Mouse (Mus musculus) kidney, postnatal 10 days (tissue): ENCODE data around the gene Polm.

Experiments
- DNase-seq: peaks from one replicate; pipeline ENCODE4 v3.0.0; 2021; ENCODE audit warnings: mixed read lengths

The Polm gene

DNA sequence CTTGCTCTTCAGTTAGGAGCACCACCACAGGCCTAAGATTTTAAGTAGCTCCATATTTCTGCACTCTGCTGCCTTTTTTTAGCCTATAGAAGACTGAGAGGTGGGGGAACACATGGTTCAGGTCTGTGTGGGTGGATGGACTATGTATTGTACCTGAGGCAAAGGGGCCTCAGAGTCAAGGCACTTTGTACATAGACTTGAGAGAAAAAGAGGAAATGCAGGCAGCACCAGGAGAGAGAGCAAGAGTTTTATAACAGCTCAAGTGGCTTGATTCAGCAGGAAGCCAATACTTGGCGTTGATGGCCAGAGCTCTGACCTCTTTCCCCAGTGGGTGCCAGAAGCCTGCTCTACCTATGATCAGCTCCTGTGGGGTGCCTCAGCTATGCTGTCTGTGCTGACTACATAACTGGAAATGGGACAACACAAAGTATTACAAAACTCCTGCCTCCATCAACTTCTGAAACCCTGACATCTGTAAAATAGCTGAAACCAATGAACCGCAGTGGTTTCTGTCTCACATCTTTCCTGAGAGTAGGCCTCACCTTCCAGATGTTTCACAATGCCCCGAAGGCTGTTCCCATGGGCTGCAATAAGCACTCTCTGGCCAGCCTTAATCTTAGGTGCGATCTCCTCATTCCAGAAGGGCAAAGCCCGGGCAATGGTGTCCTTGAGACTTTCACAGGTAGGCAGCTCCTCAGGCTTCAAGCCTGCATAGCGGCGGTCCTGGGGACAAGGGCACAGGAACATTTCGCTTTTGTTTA is 35.2 kb downstream of the Polm start:
- no peak for DNase-seq

DNA sequence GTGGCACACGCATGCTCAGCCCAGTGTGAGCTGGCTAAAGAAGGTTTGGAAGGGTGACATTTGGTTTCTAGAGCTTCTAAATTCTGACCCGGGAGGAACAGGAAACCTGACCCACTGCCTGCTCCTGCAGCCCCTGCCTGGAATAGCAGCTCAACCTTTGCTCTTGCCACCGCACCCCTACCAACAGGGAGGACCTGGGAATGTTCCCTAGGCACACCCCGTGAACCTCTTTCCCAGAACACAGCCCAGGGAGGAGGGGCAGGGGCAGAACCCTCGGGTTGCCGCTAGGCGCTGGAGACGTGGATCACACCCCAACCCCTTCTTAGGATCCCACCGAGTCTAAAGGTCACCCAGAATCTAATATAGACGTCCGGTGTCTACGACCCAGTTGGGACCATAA is 35.8 kb downstream of the Polm start:
- no peak for DNase-seq

GRCm38 (mm10) chr11:5801511-5801910 is 36.3 kb downstream of the Polm start:
- no peak for DNase-seq

GRCm38 (mm10) chr11:5799621-5800490 is 38.0 kb downstream of the Polm start:
- no peak for DNase-seq

GRCm38 (mm10) chr11:5797928-5798327 is 39.9 kb downstream of the Polm start:
- peak; percentile 40 for DNase-seq

GRCm38 (mm10) chr11:5797371-5797770 is 40.4 kb downstream of the Polm start:
- DNase-seq, result no peak

DNA sequence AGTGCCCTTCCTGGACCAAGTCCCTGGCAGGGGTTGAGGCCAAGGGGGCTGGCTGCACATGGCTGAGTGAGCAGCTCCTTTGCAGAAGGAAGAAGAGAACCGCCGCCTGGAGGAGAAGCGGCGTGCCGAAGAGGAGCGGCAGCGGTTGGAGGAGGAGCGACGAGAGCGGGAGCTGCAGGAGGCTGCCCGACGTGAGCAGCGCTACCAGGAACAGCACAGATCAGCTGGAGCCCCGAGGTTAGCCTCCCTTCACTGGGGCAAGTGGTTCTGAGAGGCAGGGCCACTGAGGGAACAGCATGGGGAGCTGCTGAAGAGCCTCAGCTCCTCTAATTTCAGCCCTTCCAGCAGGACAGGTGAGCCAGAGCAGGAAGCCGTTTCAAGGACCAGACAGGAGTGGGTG is 40.9 kb downstream of the Polm start:
- DNase-seq, result no peak

DNA sequence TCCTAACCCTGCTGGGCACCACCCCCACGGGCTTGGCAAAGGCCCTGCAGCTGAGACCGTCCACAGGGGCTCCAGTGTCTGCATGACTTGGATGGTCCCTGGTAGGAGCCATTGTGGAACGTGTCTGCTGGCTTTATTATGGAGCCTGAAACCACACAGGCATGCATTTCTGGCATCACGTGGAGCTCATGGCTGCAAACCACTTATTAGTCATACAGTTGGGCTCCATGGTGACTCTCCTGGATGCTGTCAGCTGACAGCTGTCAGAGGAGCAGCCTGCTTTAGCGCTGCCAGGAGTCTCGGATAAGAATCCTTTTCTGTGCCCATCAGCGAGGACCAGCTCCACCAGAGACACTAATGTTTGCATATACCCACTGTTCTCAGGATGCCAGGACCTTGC is 42.1 kb downstream of the Polm start:
- DNase-seq, result no peak

DNA sequence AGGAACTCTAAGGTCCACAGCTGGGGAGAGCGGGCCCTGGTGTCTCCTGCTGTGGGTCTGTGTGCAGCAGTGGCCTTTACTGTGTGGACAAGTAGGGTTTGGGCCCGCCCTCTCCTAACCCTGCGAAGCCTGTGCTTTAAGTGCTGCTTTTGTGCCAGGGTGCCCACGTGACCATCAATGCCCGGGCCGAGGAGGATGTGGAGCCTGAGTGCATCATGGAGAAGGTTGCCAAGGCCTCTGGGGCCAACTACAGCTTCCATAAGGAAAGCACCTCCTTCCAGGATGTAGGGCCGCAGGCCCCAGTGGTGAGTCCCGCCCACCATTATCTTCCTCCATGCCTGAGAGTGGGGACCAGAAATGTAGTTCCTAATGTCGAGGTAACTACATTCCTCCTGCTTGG is 42.5 kb downstream of the Polm start:
- DNase-seq, result no peak

DNA sequence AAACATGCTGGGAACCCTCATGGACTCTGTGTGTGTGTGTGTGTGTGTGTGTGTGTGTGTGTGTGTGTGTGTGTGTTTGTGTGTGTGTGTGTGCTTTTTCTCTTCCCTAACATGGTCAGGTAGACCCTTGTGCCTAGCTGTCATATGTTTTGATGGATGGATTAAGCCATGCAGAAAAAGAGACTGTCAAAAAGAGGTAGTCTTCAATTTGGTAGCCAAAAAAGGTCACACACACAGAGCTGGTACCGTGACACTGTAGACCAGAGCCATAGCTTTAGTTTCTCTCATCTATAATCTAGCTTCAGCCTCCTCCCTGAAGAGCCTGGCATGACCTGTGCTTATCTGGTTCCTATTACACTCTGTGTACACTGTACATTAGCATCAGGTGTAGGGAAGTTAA is 47.4 kb downstream of the Polm start:
- DNase-seq, result no peak

GRCm38 (mm10) chr11:5789754-5790333 is 48.0 kb downstream of the Polm start:
- no peak for DNase-seq

- DNase-seq, result no peak
Measured at GRCm38 (mm10) chr11:5789071-5789753, 48.6 kb downstream of the Polm start.

DNA sequence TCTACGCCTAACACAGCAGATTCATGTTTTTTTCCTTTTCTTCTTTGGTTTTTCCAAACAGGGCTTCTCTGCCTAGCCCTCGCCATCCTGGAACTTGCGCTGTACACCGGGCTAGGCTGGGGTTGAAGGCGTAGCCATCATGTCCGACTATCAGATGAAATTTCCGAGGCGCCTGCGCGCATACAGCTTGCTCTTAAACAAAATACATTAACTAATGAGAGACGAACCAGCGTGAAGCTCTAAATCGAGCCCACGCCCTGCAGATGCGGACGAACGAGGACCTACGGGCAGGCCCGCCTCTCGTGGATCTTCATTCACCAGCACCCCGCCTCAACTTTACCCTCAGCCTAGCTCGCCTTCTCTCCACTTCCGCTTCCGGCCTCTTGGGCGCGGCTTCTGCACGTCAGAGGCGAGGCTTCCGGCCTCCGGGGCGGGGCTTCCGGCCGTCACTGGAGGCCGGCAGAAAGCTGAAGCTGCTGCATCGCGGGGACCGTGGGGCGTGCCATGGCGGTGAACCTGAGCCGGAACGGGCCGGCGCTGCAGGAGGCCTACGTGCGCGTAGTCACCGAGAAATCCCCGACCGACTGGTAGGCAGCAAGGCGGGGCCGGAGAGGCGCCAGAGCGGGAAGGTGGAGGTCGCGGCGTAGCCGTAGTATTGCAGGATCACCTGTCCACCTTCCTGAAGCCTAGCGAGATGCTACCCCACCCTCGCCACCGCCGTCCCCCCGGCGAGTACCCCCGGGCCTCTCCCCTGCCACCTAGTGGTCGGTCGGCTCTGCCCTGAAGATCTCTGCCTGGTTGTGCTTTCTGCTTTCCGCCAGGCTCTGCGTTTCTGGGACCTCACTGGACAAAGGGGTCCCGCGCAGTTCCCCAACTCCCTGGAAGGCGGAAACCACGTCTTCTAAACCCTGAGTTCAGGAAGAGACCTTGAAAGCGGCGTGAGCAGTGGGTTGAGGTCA is 49.5 kb downstream of the Polm start, which contains the start of gene Dbnl:
Gene Dbnl, plus strand, starts transcription at position 433 of the 959 bp plus-strand sequence.
- peak; percentile 98 for DNase-seq

- DNase-seq, result no peak
Measured at GRCm38 (mm10) chr11:5787671-5788055, 50.2 kb downstream of the Polm start.

- DNase-seq, result no peak
Measured at GRCm38 (mm10) chr11:5785732-5786131, 52.1 kb downstream of the Polm start.

DNA sequence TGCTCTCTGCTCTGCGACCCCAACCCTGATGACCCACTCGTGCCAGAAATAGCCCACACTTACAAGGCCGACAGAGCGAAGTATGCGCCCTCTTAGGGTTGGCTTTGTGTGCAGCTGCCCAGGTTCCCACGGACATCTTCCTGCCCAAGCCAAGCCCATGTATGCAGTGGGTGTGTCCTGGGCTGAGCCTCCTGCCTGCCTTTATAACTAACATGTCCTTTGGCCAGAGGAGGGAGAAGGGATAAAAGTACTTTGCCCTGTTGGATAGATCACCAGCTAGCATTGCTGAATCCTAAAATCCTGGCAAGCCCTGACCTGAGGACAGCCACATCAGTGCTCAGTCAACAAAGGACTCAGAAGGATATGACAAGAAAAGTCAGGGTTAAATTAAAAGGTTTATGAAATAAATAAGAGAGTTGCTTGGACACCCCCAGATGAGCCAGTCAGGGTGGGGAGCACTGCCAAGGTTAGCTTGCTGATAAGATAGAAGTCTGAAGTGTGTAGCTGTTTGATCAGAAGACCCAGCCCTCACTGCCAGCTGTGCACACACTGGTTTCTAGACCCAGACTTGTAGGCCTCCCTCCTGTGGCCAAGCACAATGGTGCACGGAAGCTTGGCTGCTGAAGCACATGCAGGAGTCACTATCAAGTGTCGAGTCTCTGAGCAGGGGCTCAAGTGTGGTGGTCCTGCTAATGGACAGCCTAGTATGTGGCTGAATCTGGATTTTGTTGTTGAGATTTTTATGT is 55.4 kb downstream of the Polm start:
- no peak for DNase-seq

DNA sequence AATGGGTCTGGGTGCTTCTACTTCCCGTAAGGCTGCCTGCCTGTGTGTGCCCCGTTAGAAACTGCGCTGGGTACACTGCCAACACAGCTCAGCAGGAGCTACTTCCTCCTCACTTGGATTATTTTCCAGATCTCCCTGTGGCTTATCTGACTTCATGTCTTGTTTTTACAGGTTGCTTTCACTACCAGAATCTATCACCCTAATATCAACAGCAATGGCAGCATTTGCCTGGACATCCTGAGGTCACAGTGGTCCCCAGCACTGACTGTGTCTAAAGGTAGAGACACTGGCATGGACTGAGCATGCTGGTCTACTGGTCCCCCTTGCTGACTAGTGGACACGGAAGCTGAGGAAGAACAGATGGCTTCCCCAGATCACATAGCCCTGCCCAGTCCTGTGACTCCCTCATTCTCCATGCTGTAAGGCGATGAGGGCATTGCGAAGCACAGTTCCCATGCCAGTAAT is 57.7 kb downstream of the Polm start:
- DNase-seq, result no peak

GRCm38 (mm10) chr11:5778481-5778880 is 59.3 kb downstream of the Polm start:
- no peak for DNase-seq
